Mouse (Mus musculus): ENCODE results near the gene Ubp1. TPM values are rescaled to one million over a fixed set of nuclear protein-coding genes. Genes with fewer than 3 reads are reported as not detected.

Gene Ubp1
- polyA plus RNA-seq, 1 experiment: 23.7 TPM

- H3K27me3 ChIP-seq (ENCODE audit: control insufficient read depth, insufficient read depth, insufficient read length): no peaks in the 10 kb centered on the region
- no peak overlapping the region for H3K4me3 ChIP-seq (ENCODE audit: insufficient read depth, poor library complexity, severe bottlenecking)
- TF ChIP-seq USF1 (IDR thresholded peaks at IDR 0.05; ENCODE audit: low read depth): no peak
- TF ChIP-seq MAX (IDR thresholded peaks at IDR 0.05): no peak
- no peak for TF ChIP-seq CEBPB (IDR thresholded peaks at IDR 0.05; ENCODE audit: low read depth)
- TF ChIP-seq MYOD1 (IDR thresholded peaks at IDR 0.05; ENCODE audit: control insufficient read depth, insufficient read length, low read depth): no peak
- no peak for TF ChIP-seq CTCF (IDR thresholded peaks at IDR 0.05; ENCODE audit: control insufficient read depth, insufficient read depth, insufficient read length)
- no peak for TF ChIP-seq FOSL1 (IDR thresholded peaks at IDR 0.05; ENCODE audit: insufficient read depth, low read length, poor library complexity, severe bottlenecking)
- TF ChIP-seq MYOG (IDR thresholded peaks at IDR 0.05; ENCODE audit: control insufficient read depth, extremely low read depth, insufficient read length): no peak
- no peak overlapping the region for H3ac ChIP-seq (ENCODE audit: control insufficient read depth, insufficient read length, low read depth)
- H3K36me3 ChIP-seq (ENCODE audit: control insufficient read depth, insufficient read depth): peaks cover 72% of the 10 kb centered on the region
- H3K79me3 ChIP-seq (ENCODE audit: low read depth): no peaks in the 10 kb centered on the region
- H3K79me2 ChIP-seq (ENCODE audit: control insufficient read depth, insufficient read depth): no peaks in the 10 kb centered on the region
These were observed 47.9 kb downstream of the Ubp1 start for GRCm38 (mm10) chr9:113978656-113979055.

- Histone ChIP-seq H3ac (ENCODE audit: control insufficient read depth, insufficient read length, low read depth) (no peak overlapping the region), H3K27me3 (ENCODE audit: control insufficient read depth, insufficient read depth, insufficient read length) (no peaks in the 10 kb centered on the region), H3K36me3 (ENCODE audit: control insufficient read depth, insufficient read depth) (peaks cover 68% of the 10 kb centered on the region), H3K79me2 (ENCODE audit: control insufficient read depth, insufficient read depth) (no peaks in the 10 kb centered on the region), H3K79me3 (ENCODE audit: low read depth) (no peaks in the 10 kb centered on the region), H3K4me3 (ENCODE audit: insufficient read depth, poor library complexity, severe bottlenecking) (no peak overlapping the region)
- no peak for TF ChIP-seq USF1 (IDR thresholded peaks at IDR 0.05; ENCODE audit: low read depth)
- TF ChIP-seq MAX (IDR thresholded peaks at IDR 0.05): no peak
- TF ChIP-seq FOSL1 (IDR thresholded peaks at IDR 0.05; ENCODE audit: insufficient read depth, low read length, poor library complexity, severe bottlenecking): no peak
- no peak for TF ChIP-seq MYOG (IDR thresholded peaks at IDR 0.05; ENCODE audit: control insufficient read depth, extremely low read depth, insufficient read length)
- TF ChIP-seq CTCF (IDR thresholded peaks at IDR 0.05; ENCODE audit: control insufficient read depth, insufficient read depth, insufficient read length): no peak
- TF ChIP-seq MYOD1 (IDR thresholded peaks at IDR 0.05; ENCODE audit: control insufficient read depth, insufficient read length, low read depth): no peak
- no peak for TF ChIP-seq CEBPB (IDR thresholded peaks at IDR 0.05; ENCODE audit: low read depth)
These were observed 48.6 kb downstream of the Ubp1 start for GRCm38 (mm10) chr9:113979356-113979755.

GRCm38 (mm10) chr9:113981099-113981880 is 50.6 kb downstream of the Ubp1 start:
- Histone ChIP-seq H3K27me3 (ENCODE audit: control insufficient read depth, insufficient read depth, insufficient read length) (no peaks in the 10 kb centered on the region), H3K4me3 (ENCODE audit: insufficient read depth, poor library complexity, severe bottlenecking) (no peak overlapping the region), H3ac (ENCODE audit: control insufficient read depth, insufficient read length, low read depth) (no peak overlapping the region), H3K79me2 (ENCODE audit: control insufficient read depth, insufficient read depth) (no peaks in the 10 kb centered on the region), H3K79me3 (ENCODE audit: low read depth) (no peaks in the 10 kb centered on the region), H3K36me3 (ENCODE audit: control insufficient read depth, insufficient read depth) (peaks cover 50% of the 10 kb centered on the region)
- TF ChIP-seq MYOD1 (IDR thresholded peaks at IDR 0.05; ENCODE audit: control insufficient read depth, insufficient read length, low read depth) (no peak), CEBPB (IDR thresholded peaks at IDR 0.05; ENCODE audit: low read depth) (no peak), CTCF (IDR thresholded peaks at IDR 0.05; ENCODE audit: control insufficient read depth, insufficient read depth, insufficient read length) (no peak), FOSL1 (IDR thresholded peaks at IDR 0.05; ENCODE audit: insufficient read depth, low read length, poor library complexity, severe bottlenecking) (no peak), MYOG (IDR thresholded peaks at IDR 0.05; ENCODE audit: control insufficient read depth, extremely low read depth, insufficient read length) (no peak), USF1 (IDR thresholded peaks at IDR 0.05; ENCODE audit: low read depth) (no peak)

GRCm38 (mm10) chr9:113982451-113982850 is 51.7 kb downstream of the Ubp1 start:
- Histone ChIP-seq H3ac (ENCODE audit: control insufficient read depth, insufficient read length, low read depth) (no peak overlapping the region), H3K79me2 (ENCODE audit: control insufficient read depth, insufficient read depth) (no peaks in the 10 kb centered on the region), H3K79me3 (ENCODE audit: low read depth) (no peaks in the 10 kb centered on the region), H3K36me3 (ENCODE audit: control insufficient read depth, insufficient read depth) (peaks cover 42% of the 10 kb centered on the region), H3K27me3 (ENCODE audit: control insufficient read depth, insufficient read depth, insufficient read length) (no peaks in the 10 kb centered on the region), H3K4me3 (ENCODE audit: insufficient read depth, poor library complexity, severe bottlenecking) (no peak overlapping the region)
- TF ChIP-seq MYOD1 (IDR thresholded peaks at IDR 0.05; ENCODE audit: control insufficient read depth, insufficient read length, low read depth) (no peak), CTCF (IDR thresholded peaks at IDR 0.05; ENCODE audit: control insufficient read depth, insufficient read depth, insufficient read length) (no peak), FOSL1 (IDR thresholded peaks at IDR 0.05; ENCODE audit: insufficient read depth, low read length, poor library complexity, severe bottlenecking) (no peak), CEBPB (IDR thresholded peaks at IDR 0.05; ENCODE audit: low read depth) (no peak), USF1 (IDR thresholded peaks at IDR 0.05; ENCODE audit: low read depth) (no peak), MYOG (IDR thresholded peaks at IDR 0.05; ENCODE audit: control insufficient read depth, extremely low read depth, insufficient read length) (no peak), MAX (IDR thresholded peaks at IDR 0.05) (no peak)

GRCm38 (mm10) chr9:113982883-113983670 is 52.3 kb downstream of the Ubp1 start:
- TF ChIP-seq CTCF (IDR thresholded peaks at IDR 0.05; ENCODE audit: control insufficient read depth, insufficient read depth, insufficient read length): no peak
- no peak for TF ChIP-seq USF1 (IDR thresholded peaks at IDR 0.05; ENCODE audit: low read depth)
- no peak for TF ChIP-seq CEBPB (IDR thresholded peaks at IDR 0.05; ENCODE audit: low read depth)
- no peak for TF ChIP-seq MYOD1 (IDR thresholded peaks at IDR 0.05; ENCODE audit: control insufficient read depth, insufficient read length, low read depth)
- no peak for TF ChIP-seq MYOG (IDR thresholded peaks at IDR 0.05; ENCODE audit: control insufficient read depth, extremely low read depth, insufficient read length)
- H3K36me3 ChIP-seq (ENCODE audit: control insufficient read depth, insufficient read depth): peaks cover 37% of the 10 kb centered on the region
- H3K4me3 ChIP-seq (ENCODE audit: insufficient read depth, poor library complexity, severe bottlenecking): no peak overlapping the region
- H3K79me2 ChIP-seq (ENCODE audit: control insufficient read depth, insufficient read depth): no peaks in the 10 kb centered on the region
- H3K27me3 ChIP-seq (ENCODE audit: control insufficient read depth, insufficient read depth, insufficient read length): no peaks in the 10 kb centered on the region
- no peaks in the 10 kb centered on the region for H3K79me3 ChIP-seq (ENCODE audit: low read depth)
- no peak overlapping the region for H3ac ChIP-seq (ENCODE audit: control insufficient read depth, insufficient read length, low read depth)
